Mouse (Mus musculus) C2C12 (cell line): ENCODE measurements around the gene Ncan. TPM values are rescaled to one million over a fixed set of nuclear protein-coding genes. Genes with fewer than 3 reads are reported as not detected.
A peak's percentile ranks its signal among the peaks of the same experiment; 100 is the strongest.

Source experiments
- H3K27me3 ChIP-seq: one replicate; pipeline ENCODE4 v1.6.1; 2011; ENCODE audit not compliant: control insufficient read depth, insufficient read depth, insufficient read length
- H3K36me3 ChIP-seq: one replicate; pipeline ENCODE4 v1.6.1; 2011; ENCODE audit not compliant: control insufficient read depth, insufficient read depth
- H3K4me3 ChIP-seq: one replicate; pipeline ENCODE4 v1.5.1; 2011; ENCODE audit warnings: mild to moderate bottlenecking, control low read depth; ENCODE audit not compliant: poor library complexity, insufficient read depth, severe bottlenecking
- H3K79me2 ChIP-seq: one replicate; pipeline ENCODE4 v1.6.1; 2011; ENCODE audit not compliant: control insufficient read depth, insufficient read depth
- H3K79me3 ChIP-seq: one replicate; pipeline ENCODE4 v1.6.1; 2011; ENCODE audit warnings: low read depth, control low read depth
- H3ac ChIP-seq: one replicate; pipeline ENCODE3; 2011; ENCODE audit warnings: low read depth; ENCODE audit not compliant: control insufficient read depth, insufficient read length
- CEBPB ChIP-seq: IDR thresholded peaks from one replicate; pipeline ENCODE4 v1.6.1; 2011; ENCODE audit warnings: low read depth, mild to moderate bottlenecking, control low read depth, moderate library complexity
- CTCF ChIP-seq: IDR thresholded peaks from one replicate; pipeline ENCODE4 v1.5.1; 2011; ENCODE audit not compliant: control insufficient read depth, insufficient read depth, insufficient read length
- FOSL1 ChIP-seq: IDR thresholded peaks from one replicate; pipeline ENCODE4 v1.8.0; 2011; ENCODE audit warnings: mild to moderate bottlenecking, low read length; ENCODE audit not compliant: poor library complexity, insufficient read depth, severe bottlenecking
- MAX ChIP-seq: IDR thresholded peaks from one replicate; pipeline ENCODE4 v1.6.1; 2011; ENCODE audit warnings: mild to moderate bottlenecking, control low read depth
- MYOD1 ChIP-seq: IDR thresholded peaks from one replicate; pipeline ENCODE4 v1.6.1; 2011; ENCODE audit warnings: low read depth; ENCODE audit not compliant: control insufficient read depth, insufficient read length
- MYOG ChIP-seq: IDR thresholded peaks from one replicate; pipeline ENCODE4 v1.6.1; 2011; ENCODE audit not compliant: control insufficient read depth, insufficient read length; ENCODE audit errors: extremely low read depth
- USF1 ChIP-seq: IDR thresholded peaks from one replicate; pipeline ENCODE4 v1.6.1; 2011; ENCODE audit warnings: low read depth, mild to moderate bottlenecking, control low read depth, moderate library complexity
- polyA plus RNA-seq: library from polyadenylated mRNA; unstranded; fragments of >200 nt; fragmentation: generic; extraction: Trizol; gene quantifications from one replicate; pipeline ENCODE4 v1.2.1, GENCODE M21; 2012; ENCODE audit warnings: missing spikeins

Ncan gene
- polyA plus RNA-seq, 1 experiment = not detected

DNA sequence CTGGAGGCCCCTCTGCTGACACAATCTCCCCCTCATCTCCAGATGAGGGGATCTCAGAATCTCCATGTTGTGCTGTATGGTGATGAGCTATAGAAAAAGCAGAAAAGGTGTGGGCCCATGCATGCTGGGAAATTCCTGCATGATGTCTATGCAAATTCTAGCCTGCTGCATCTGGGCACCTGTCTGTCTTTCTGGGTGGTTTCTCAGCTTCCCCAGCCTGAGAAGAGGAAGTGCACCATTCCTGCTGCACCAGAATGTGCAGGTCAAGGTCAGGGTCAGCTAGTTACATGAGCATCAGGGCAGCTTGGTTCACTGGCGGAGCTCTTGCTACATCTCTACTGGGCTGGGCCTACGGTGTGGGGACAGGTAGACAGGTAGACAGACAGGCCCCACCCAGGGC lies 10.2 kb downstream of the Ncan start:
- TF ChIP-seq MAX (no peak), MYOD1 (no peak), USF1 (no peak), CEBPB (no peak), CTCF (no peak), MYOG (no peak), FOSL1 (no peak)
- H3K27me3 ChIP-seq = peaks cover 83% of the 10 kb centered on the region
- no peaks in the 10 kb centered on the region for H3K79me3 ChIP-seq
- no peak overlapping the region for H3K4me3 ChIP-seq
- H3ac ChIP-seq = no peak overlapping the region
- no peaks in the 10 kb centered on the region for H3K79me2 ChIP-seq
- no peaks in the 10 kb centered on the region for H3K36me3 ChIP-seq

- TF ChIP-seq MYOD1 (no peak), USF1 (no peak), CEBPB (no peak), CTCF (no peak), MYOG (no peak), FOSL1 (no peak), MAX (no peak)
Observed at GRCm38 (mm10) chr8:70104922-70105321, 15.8 kb downstream of the Ncan start.

GRCm38 (mm10) chr8:70104506-70104905 lies 16.2 kb downstream of the Ncan start:
- no peak overlapping the region for H3ac ChIP-seq
- no peak overlapping the region for H3K4me3 ChIP-seq
- no peaks in the 10 kb centered on the region for H3K79me2 ChIP-seq
- H3K79me3 ChIP-seq = no peaks in the 10 kb centered on the region
- H3K36me3 ChIP-seq = no peaks in the 10 kb centered on the region
- TF ChIP-seq CTCF (peak; percentile 20), MYOG (no peak)
- H3K27me3 ChIP-seq = peaks cover 47% of the 10 kb centered on the region

More at GRCm38 (mm10) chr8:70104922-70105321, 15.8 kb downstream of the Ncan start:
- no peaks in the 10 kb centered on the region for H3K79me2 ChIP-seq
- H3ac ChIP-seq = no peak overlapping the region
- H3K36me3 ChIP-seq = no peaks in the 10 kb centered on the region
- H3K27me3 ChIP-seq = peaks cover 51% of the 10 kb centered on the region
- no peak overlapping the region for H3K4me3 ChIP-seq
- H3K79me3 ChIP-seq = no peaks in the 10 kb centered on the region

GRCm38 (mm10) chr8:70100241-70100640 lies 20.4 kb downstream of the Ncan start:
- H3ac ChIP-seq = no peak overlapping the region
- H3K36me3 ChIP-seq = no peaks in the 10 kb centered on the region
- TF ChIP-seq CTCF (no peak), FOSL1 (no peak), MYOD1 (no peak), USF1 (no peak), MAX (no peak), CEBPB (no peak)
- H3K79me3 ChIP-seq = no peaks in the 10 kb centered on the region
- H3K27me3 ChIP-seq = peaks cover 36% of the 10 kb centered on the region
- H3K79me2 ChIP-seq = no peaks in the 10 kb centered on the region
- H3K4me3 ChIP-seq = no peak overlapping the region

DNA sequence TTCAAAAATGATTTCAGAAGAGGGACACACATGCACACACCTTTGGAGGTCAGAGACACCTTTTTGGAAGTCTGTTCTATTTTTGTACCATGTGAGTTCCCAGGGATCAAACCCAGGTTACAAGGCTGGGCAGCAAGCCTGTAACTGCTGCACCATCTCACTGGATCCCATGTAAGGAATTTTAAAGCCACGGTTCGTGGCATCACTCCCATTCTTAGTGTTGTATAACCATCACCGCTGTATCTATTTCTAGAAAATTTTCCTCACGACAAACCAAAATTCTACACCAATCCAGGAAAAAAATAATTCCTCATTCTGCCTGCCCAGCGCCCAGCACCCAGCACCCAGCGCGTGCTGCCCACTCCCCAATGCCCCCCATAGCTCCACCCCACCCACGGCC lies 21.4 kb downstream of the Ncan start:
- H3K4me3 ChIP-seq = no peak overlapping the region
- no peak overlapping the region for H3ac ChIP-seq
- no peaks in the 10 kb centered on the region for H3K79me3 ChIP-seq
- TF ChIP-seq CTCF (no peak), FOSL1 (no peak), MYOD1 (no peak), CEBPB (no peak), MYOG (no peak), MAX (no peak), USF1 (no peak)
- no peaks in the 10 kb centered on the region for H3K36me3 ChIP-seq
- no peaks in the 10 kb centered on the region for H3K79me2 ChIP-seq
- H3K27me3 ChIP-seq = peaks cover 40% of the 10 kb centered on the region

DNA sequence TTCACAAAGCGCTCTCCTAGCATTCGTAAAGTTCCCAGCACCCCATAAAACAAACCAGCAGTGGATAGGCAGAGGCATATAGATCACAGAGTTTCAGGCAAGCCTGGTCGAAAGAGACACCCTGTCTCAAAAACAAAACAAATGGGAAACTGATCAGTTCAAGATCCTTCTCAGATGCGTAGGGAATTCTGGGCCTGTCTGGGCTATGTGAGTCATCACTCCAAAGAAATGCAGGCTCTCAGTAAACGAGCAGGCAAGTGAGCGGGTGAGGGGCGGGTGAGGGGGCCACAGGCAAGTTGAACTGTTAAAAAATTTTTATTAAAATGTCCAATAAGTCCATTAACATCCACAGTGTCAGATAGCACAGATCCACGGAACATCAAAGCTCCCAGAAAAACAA lies 27.9 kb downstream of the Ncan start:
- H3K27me3 ChIP-seq = peaks cover 47% of the 10 kb centered on the region
- no peaks in the 10 kb centered on the region for H3K79me2 ChIP-seq
- no peaks in the 10 kb centered on the region for H3K79me3 ChIP-seq
- H3K36me3 ChIP-seq = no peaks in the 10 kb centered on the region
- no peak overlapping the region for H3K4me3 ChIP-seq
- H3ac ChIP-seq = no peak overlapping the region
- TF ChIP-seq MYOD1 (no peak), FOSL1 (no peak), MAX (no peak), CEBPB (no peak), CTCF (no peak), USF1 (no peak), MYOG (no peak)
